Mouse (Mus musculus) myocyte (in vitro differentiated cells): ENCODE measurements at regions not wholly inside any gene's neighbourhood (a gene's known extent, or its start where the extent isn't known, plus 50 kb on each side); places are given as distances from the start of the nearest gene placed in this dataset.

Source experiments
- E2F4 ChIP-seq: IDR thresholded peaks from one replicate; pipeline ENCODE4 v1.6.1; 2011; ENCODE audit warnings: mild to moderate bottlenecking, control low read depth, moderate library complexity; ENCODE audit not compliant: insufficient read depth
- POLR2A ChIP-seq: IDR thresholded peaks from one replicate; pipeline ENCODE4 v1.6.1; 2011; ENCODE audit warnings: low read depth, mild to moderate bottlenecking, control low read depth, moderate library complexity; ENCODE audit not compliant: insufficient read length
- TCF12 ChIP-seq: IDR thresholded peaks from one replicate; pipeline ENCODE4 v1.6.1; 2011; ENCODE audit warnings: mild to moderate bottlenecking, control low read depth; ENCODE audit not compliant: poor library complexity, insufficient read depth, severe bottlenecking
- TCF3 ChIP-seq: IDR thresholded peaks from one replicate; pipeline ENCODE4 v1.6.1; 2011; ENCODE audit warnings: low read depth, control low read depth; ENCODE audit not compliant: insufficient read length
- USF1 ChIP-seq: IDR thresholded peaks from one replicate; pipeline ENCODE4 v1.6.1; 2011; ENCODE audit warnings: low read depth, mild to moderate bottlenecking, control low read depth, moderate library complexity

DNA sequence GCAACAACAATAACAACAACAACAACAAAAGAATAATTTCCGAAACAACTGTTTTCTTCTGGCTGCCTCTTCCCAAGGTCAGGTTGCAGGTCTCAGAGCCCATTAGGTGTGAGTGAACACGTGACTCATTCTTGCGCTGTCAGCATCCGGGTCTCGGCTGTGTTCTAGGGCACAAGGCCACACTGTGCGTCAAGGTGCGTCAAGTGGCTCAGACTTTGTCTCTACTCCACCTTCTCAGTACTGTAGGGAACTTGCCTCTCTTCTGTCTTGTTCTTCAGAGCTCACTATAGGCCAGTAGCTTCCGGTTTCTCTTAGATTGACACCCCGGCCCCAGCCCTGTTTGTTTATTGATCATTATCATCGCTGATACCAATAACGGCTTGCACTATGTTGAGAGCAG is 155.5 kb downstream of the Bcl11a start:
- TF ChIP-seq POLR2A (no peak), E2F4 (no peak), TCF12 (no peak), TCF3 (no peak), USF1 (no peak)
